Mouse (Mus musculus) spleen, postnatal 10 days (tissue): ENCODE data around the gene Olfr282.
"Not testable (repeated sequence)": the region's sequence is repeated elsewhere in the genome, so short reads cannot be mapped to it uniquely, and the experiment has no call there.

Experiments
- DNase-seq, 2 experiments: peaks; one replicate each; pipeline ENCODE4 v3.0.0; 2021 to 2022; ENCODE audit warnings: low spot score in 2 of 2

Gene Olfr282

GRCm38 (mm10) chr15:98430925-98431324, at the start of gene Olfr282:
Gene Olfr282, plus strand, starts transcription at chr15:98431225.
- DNase-seq: not testable (repeated sequence)

GRCm38 (mm10) chr15:98387621-98388020, 43.4 kb upstream of the Olfr282 start:
- no peak for DNase-seq

- peak; percentile 9 to 63 for DNase-seq
Observed at GRCm38 (mm10) chr15:98389796-98390195, 41.2 kb upstream of the Olfr282 start.

- no peak for DNase-seq
Observed at GRCm38 (mm10) chr15:98391081-98391902, 39.7 kb upstream of the Olfr282 start.

GRCm38 (mm10) chr15:98391903-98392187, 39.2 kb upstream of the Olfr282 start:
- no peak for DNase-seq

GRCm38 (mm10) chr15:98397136-98397535, 33.9 kb upstream of the Olfr282 start:
- no peak for DNase-seq

GRCm38 (mm10) chr15:98402356-98402755, 28.7 kb upstream of the Olfr282 start:
- DNase-seq: no peak

GRCm38 (mm10) chr15:98408406-98409060, 22.5 kb upstream of the Olfr282 start:
- peak in 1 of 2 experiments; percentile 25 for DNase-seq

GRCm38 (mm10) chr15:98409635-98410034, 21.4 kb upstream of the Olfr282 start:
- DNase-seq: no peak

- DNase-seq: no peak
Observed at GRCm38 (mm10) chr15:98410249-98410648, 20.8 kb upstream of the Olfr282 start.

GRCm38 (mm10) chr15:98415996-98416395, 15.0 kb upstream of the Olfr282 start:
- DNase-seq: no peak

- DNase-seq: not testable (repeated sequence)
Observed at GRCm38 (mm10) chr15:98416802-98417201, 14.2 kb upstream of the Olfr282 start.

- DNase-seq: peak in 1 of 2 experiments; percentile 24
Observed at GRCm38 (mm10) chr15:98417285-98417684, 13.7 kb upstream of the Olfr282 start.

- DNase-seq: no peak
Observed at GRCm38 (mm10) chr15:98418096-98418495, 12.9 kb upstream of the Olfr282 start.

GRCm38 (mm10) chr15:98420897-98421296, 10.1 kb upstream of the Olfr282 start:
- no peak for DNase-seq

- DNase-seq: no peak
Observed at GRCm38 (mm10) chr15:98424326-98424725, 6.7 kb upstream of the Olfr282 start.

- no peak for DNase-seq
Observed at GRCm38 (mm10) chr15:98424753-98425152, 6.3 kb upstream of the Olfr282 start.

GRCm38 (mm10) chr15:98425188-98425587, 5.8 kb upstream of the Olfr282 start:
- DNase-seq: no peak

GRCm38 (mm10) chr15:98444561-98444960, 13.5 kb downstream of the Olfr282 start:
- no peak for DNase-seq

GRCm38 (mm10) chr15:98448521-98448920, 17.5 kb downstream of the Olfr282 start:
- DNase-seq: no peak

- no peak for DNase-seq
Observed at GRCm38 (mm10) chr15:98452288-98452687, 21.3 kb downstream of the Olfr282 start, which contains the start of gene Olfr281. Gene Olfr281, plus strand, starts transcription at chr15:98452588.

- no peak for DNase-seq
Observed at GRCm38 (mm10) chr15:98469596-98469995, 38.6 kb downstream of the Olfr282 start, which contains the start of gene OR5BS1P. Gene OR5BS1P, plus strand, starts transcription at chr15:98469896.

- DNase-seq: no peak
Observed at GRCm38 (mm10) chr15:98471539-98471938, 40.5 kb downstream of the Olfr282 start.
